Mouse (Mus musculus): Measurements from ENCODE around the gene Zfp62. TPM values are rescaled to one million over a fixed set of nuclear protein-coding genes. Genes with fewer than 3 reads are reported as not detected.
A peak's percentile ranks its signal among the peaks of the same experiment; 100 is the strongest.

The Zfp62 gene
- polyA plus RNA-seq (2012; rRNA removed) (14.9 and 22.1 TPM in 2 replicates), polyA plus RNA-seq (2014; fragmentation: Nextera tagmentation; extraction: Ambion mirVana) (38.0 and 43.1 TPM in 2 replicates)

DNA sequence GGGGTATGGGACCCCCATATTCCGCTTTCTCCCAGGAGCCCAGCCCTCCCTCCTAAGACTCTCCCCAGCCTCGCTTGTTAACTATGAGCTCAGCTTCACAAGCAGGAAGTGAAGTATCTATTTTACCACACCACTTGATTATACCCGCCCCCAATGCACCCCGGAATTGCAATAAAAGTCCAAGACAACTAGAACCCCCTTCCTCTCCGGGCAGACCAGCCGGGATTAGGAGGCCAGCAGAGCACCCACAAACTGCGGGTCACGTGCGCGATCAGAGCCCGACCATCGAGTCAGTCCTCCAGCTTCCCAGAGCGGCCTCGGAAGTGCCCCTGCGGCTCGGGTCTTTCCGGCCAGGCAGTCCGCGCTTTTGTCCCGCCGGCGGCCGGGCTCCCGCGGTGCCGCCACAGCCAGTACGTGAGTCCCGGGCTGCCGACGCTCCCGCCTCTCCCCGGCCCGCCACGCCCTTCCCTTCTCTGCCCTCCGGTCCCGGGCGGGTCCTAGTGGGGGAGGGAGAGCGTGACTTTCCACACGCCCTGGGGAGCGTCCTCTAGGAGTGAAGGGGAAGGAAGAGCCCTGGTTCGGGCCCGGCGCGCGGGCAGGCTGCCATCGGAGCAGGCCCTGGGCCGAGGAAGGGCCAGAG lies at the start of gene Zfp62:
TSS of gene Zfp62 (plus strand) at position 164 of the 640 bp plus-strand sequence.
- H3K4me3 ChIP-seq (replicated peaks; ENCODE audit: low read length) = peak within 1 kb of the TSS; percentile 83
- H3K36me3 ChIP-seq (ENCODE audit: control insufficient read depth, insufficient read depth, low read length) = peaks cover 14% of the 10 kb centered on the region
- no peaks in the 10 kb centered on the region for H3K27me3 ChIP-seq (ENCODE audit: control insufficient read depth, insufficient read depth, low read length)
- ATAC-seq (ENCODE audit: low FRiP score, low read depth) (peak; percentile 92), DNase-seq (ENCODE audit: low spot score) (peak; percentile 93)
- no peaks in the 10 kb centered on the region for H3K9me3 ChIP-seq (ENCODE audit: control insufficient read depth, low read length)
- peak; percentile 75; the same call in 1 of the 2 replicates for TF ChIP-seq POLR2A (IDR thresholded peaks at IDR 0.05; ENCODE audit: borderline replicate concordance, extremely low read depth, insufficient read depth, insufficient read length)
- under 1% methylated on average over 26 of the region's 47 CpGs for whole genome bisulfite sequencing
- H3K27ac ChIP-seq (replicated peaks; ENCODE audit: low read depth, low read length) = peak within 1 kb of the TSS; percentile 99
- peaks cover 4% of the 10 kb centered on the region for H3K4me1 ChIP-seq (ENCODE audit: control insufficient read depth, insufficient read depth, low read length)
- peak within 1 kb of the TSS; percentile 99 for H3K9ac ChIP-seq (ENCODE audit: low read depth, low read length, severe bottlenecking)
- peak within 1 kb of the TSS; percentile 80 for H3K4me2 ChIP-seq (replicated peaks; ENCODE audit: low read depth, low read length, severe bottlenecking)

- no peak within 1 kb of the TSS for H3K4me3 ChIP-seq (replicated peaks; ENCODE audit: low read length)
- no peaks in the 10 kb centered on the region for H3K4me1 ChIP-seq (ENCODE audit: control insufficient read depth, insufficient read depth, low read length)
- no peak within 1 kb of the TSS for H3K27ac ChIP-seq (replicated peaks; ENCODE audit: low read depth, low read length)
- TF ChIP-seq POLR2A (IDR thresholded peaks at IDR 0.05; ENCODE audit: borderline replicate concordance, extremely low read depth, insufficient read depth, insufficient read length) = no peak
- no peaks in the 10 kb centered on the region for H3K9me3 ChIP-seq (ENCODE audit: control insufficient read depth, low read length)
- H3K4me2 ChIP-seq (replicated peaks; ENCODE audit: low read depth, low read length, severe bottlenecking) = no peak within 1 kb of the TSS
- WGBS = 84% methylated on average over 1 of the region's 1 CpGs
- ATAC-seq (ENCODE audit: low FRiP score, low read depth) (no peak), DNase-seq (ENCODE audit: low spot score) (no peak)
- no peaks in the 10 kb centered on the region for H3K36me3 ChIP-seq (ENCODE audit: control insufficient read depth, insufficient read depth, low read length)
- no peak within 1 kb of the TSS for H3K9ac ChIP-seq (ENCODE audit: low read depth, low read length, severe bottlenecking)
- no peaks in the 10 kb centered on the region for H3K27me3 ChIP-seq (ENCODE audit: control insufficient read depth, insufficient read depth, low read length)
Observed at GRCm38 (mm10) chr11:49154077-49154476, 49.0 kb upstream of the Zfp62 start, which contains the start of gene Olfr1394. Olfr1394 (plus strand) TSS chr11:49154377.

- Histone ChIP-seq H3K36me3 (ENCODE audit: control insufficient read depth, insufficient read depth, low read length) (no peaks in the 10 kb centered on the region), H3K27ac (replicated peaks; ENCODE audit: low read depth, low read length) (no peak overlapping the region), H3K4me3 (replicated peaks; ENCODE audit: low read length) (no peak overlapping the region), H3K9ac (ENCODE audit: low read depth, low read length, severe bottlenecking) (no peak overlapping the region), H3K27me3 (ENCODE audit: control insufficient read depth, insufficient read depth, low read length) (no peaks in the 10 kb centered on the region), H3K9me3 (ENCODE audit: control insufficient read depth, low read length) (no peaks in the 10 kb centered on the region), H3K4me1 (ENCODE audit: control insufficient read depth, insufficient read depth, low read length) (no peaks in the 10 kb centered on the region), H3K4me2 (replicated peaks; ENCODE audit: low read depth, low read length, severe bottlenecking) (no peak overlapping the region)
- DNase-seq (ENCODE audit: low spot score) (no peak), ATAC-seq (ENCODE audit: low FRiP score, low read depth) (no peak)
- no peak for TF ChIP-seq POLR2A (IDR thresholded peaks at IDR 0.05; ENCODE audit: borderline replicate concordance, extremely low read depth, insufficient read depth, insufficient read length)
- 84% methylated on average over 2 of the region's 2 CpGs for WGBS
Observed at GRCm38 (mm10) chr11:49156821-49157814, 46.0 kb upstream of the Zfp62 start.

GRCm38 (mm10) chr11:49168839-49169611 lies 34.1 kb upstream of the Zfp62 start:
- Histone ChIP-seq H3K4me2 (replicated peaks; ENCODE audit: low read depth, low read length, severe bottlenecking) (peak overlapping the region; percentile 52), H3K4me1 (ENCODE audit: control insufficient read depth, insufficient read depth, low read length) (no peaks in the 10 kb centered on the region), H3K36me3 (ENCODE audit: control insufficient read depth, insufficient read depth, low read length) (no peaks in the 10 kb centered on the region), H3K27me3 (ENCODE audit: control insufficient read depth, insufficient read depth, low read length) (peaks cover 25% of the 10 kb centered on the region; the same call in 1 of the 2 replicates), H3K27ac (replicated peaks; ENCODE audit: low read depth, low read length) (no peak overlapping the region), H3K9ac (ENCODE audit: low read depth, low read length, severe bottlenecking) (peak overlapping the region; percentile 45), H3K4me3 (replicated peaks; ENCODE audit: low read length) (peak overlapping the region; percentile 28), H3K9me3 (ENCODE audit: control insufficient read depth, low read length) (0 out of 2 replicates have a peak, but pooled peaks cover 6% of the 10 kb centered on the region)
- 7% methylated on average over 50 of the region's 50 CpGs for WGBS
- ATAC-seq (ENCODE audit: low FRiP score, low read depth) (no peak), DNase-seq (ENCODE audit: low spot score) (no peak)
- TF ChIP-seq POLR2A (IDR thresholded peaks at IDR 0.05; ENCODE audit: borderline replicate concordance, extremely low read depth, insufficient read depth, insufficient read length) = no peak
